Mouse (Mus musculus) forebrain, embryonic 12.5 days (tissue): ENCODE data around the gene Krtap2-4. TPM values are rescaled to one million over a fixed set of nuclear protein-coding genes. Genes with fewer than 3 reads are reported as not detected.
A peak's percentile ranks its signal among the peaks of the same experiment; 100 is the strongest.

Experiments used
- ATAC-seq: fragments of 200-750 bp; cut with Nextera tagmentation; 2 replicates; pipeline ENCODE4 v1.8.0; 2017; ENCODE audit warnings: moderate TSS enrichment; ENCODE audit not compliant: low FRiP score
- H3K27ac ChIP-seq: fragments of 300-500 bp; sonication (generic); 2 replicates; pipeline ENCODE4 v1.5.1; 2016; ENCODE audit warnings: mild to moderate bottlenecking
- H3K27me3 ChIP-seq: fragments of 300-500 bp; sonication (generic); 2 replicates; pipeline ENCODE4 v1.6.1; 2016; ENCODE audit warnings: mild to moderate bottlenecking
- H3K36me3 ChIP-seq: fragments of 300-500 bp; sonication (generic); replicated peaks from 2 replicates; pipeline ENCODE4 v1.6.1; 2016; ENCODE audit warnings: mild to moderate bottlenecking
- H3K4me1 ChIP-seq: fragments of 300-500 bp; sonication (generic); 2 replicates; pipeline ENCODE4 v1.6.1; 2016
- H3K4me2 ChIP-seq: fragments of 300-500 bp; sonication (generic); 2 replicates; pipeline ENCODE4 v1.6.1; 2016; ENCODE audit warnings: mild to moderate bottlenecking, moderate library complexity
- H3K4me3 ChIP-seq: fragments of 300-500 bp; sonication (generic); replicated peaks from 2 replicates; pipeline ENCODE4 v1.5.1; 2016; ENCODE audit warnings: mild to moderate bottlenecking
- H3K9ac ChIP-seq: fragments of 300-500 bp; sonication (generic); 2 replicates; pipeline ENCODE4 v1.6.1; 2016; ENCODE audit warnings: mild to moderate bottlenecking
- H3K9me3 ChIP-seq: fragments of 300-500 bp; sonication (generic); 2 replicates; pipeline ENCODE4 v1.6.1; 2016
- WGBS: fragments of 180-500 bp; shearing (Covaris S2); methylation state at CpG from one replicate; pipeline ENCODE4 v1.1.7; 2016; 5-methylcytosine and 5-hydroxymethylcytosine counted together
- polyA plus RNA-seq: library from polyadenylated mRNA; unstranded; fragments of >200 nt; fragmentation: Nextera tagmentation; extraction: Ambion mirVana; gene quantifications from 2 replicates; pipeline ENCODE4 v1.2.1, GENCODE M21; 2016

Gene Krtap2-4
- polyA plus RNA-seq, 1 experiment from 2014 or later, result not detected

DNA sequence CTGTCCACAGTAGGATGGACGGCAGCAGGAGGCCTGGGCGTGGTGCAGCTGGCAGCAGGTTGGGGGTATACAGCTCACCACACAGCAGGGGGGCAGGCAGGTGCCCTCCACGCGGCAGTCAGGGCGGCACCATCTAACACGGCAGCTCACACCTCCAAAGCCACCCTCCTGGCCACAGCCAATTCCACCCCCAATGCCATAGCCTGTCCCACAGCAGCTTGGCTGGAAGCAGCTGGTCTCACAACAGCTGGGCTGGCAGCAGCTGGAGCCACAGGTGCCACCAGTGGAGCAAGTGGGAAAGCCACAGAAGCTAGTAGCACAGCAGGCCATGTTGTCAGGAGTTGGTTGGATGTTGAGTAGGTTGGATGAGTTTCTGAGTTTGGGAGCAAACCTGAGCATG is 34.0 kb downstream of the Krtap2-4 start, which contains the start of gene Krtap1-5:
Krtap1-5 (minus strand) TSS at position 381 of the 400 bp plus-strand sequence.
- no peak for ATAC-seq
- Histone ChIP-seq H3K27ac (no peak within 1 kb of the TSS), H3K4me3 (no peak within 1 kb of the TSS), H3K27me3 (no peaks in the 10 kb centered on the region; the same call in 1 of the 2 replicates), H3K36me3 (no peaks in the 10 kb centered on the region), H3K9ac (no peak within 1 kb of the TSS), H3K4me2 (no peak within 1 kb of the TSS), H3K4me1 (no peaks in the 10 kb centered on the region), H3K9me3 (no peaks in the 10 kb centered on the region)
- 87% methylated on average over 6 of the region's 6 CpGs for WGBS

DNA sequence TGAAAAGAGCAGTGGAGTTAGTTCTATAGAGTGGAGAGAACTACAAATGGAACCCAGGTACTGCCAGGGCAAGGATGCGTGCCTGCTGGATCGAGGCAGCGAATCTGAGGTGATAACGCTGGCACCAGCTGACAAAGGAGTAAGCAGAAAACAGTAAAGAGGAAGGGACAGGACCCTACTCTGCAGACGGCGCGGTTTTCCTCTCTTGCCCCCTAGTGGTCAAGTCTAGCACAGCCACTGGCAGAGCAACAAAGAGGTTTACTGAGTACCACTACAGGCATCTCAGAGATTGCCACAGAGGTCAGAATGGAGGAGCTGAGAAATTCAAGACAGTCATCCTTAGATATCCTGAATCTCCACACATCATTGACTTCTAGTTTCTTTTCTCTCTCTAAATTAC is 40.5 kb downstream of the Krtap2-4 start:
- Histone ChIP-seq H3K9me3 (no peaks in the 10 kb centered on the region), H3K4me1 (no peaks in the 10 kb centered on the region), H3K27me3 (no peaks in the 10 kb centered on the region), H3K9ac (no peak overlapping the region), H3K36me3 (no peaks in the 10 kb centered on the region), H3K4me3 (no peak overlapping the region), H3K4me2 (peak overlapping the region; percentile 45), H3K27ac (no peak overlapping the region)
- WGBS, result 0% methylated on average over 7 of the region's 7 CpGs
- peak; percentile 81; the same call in 1 of the 2 replicates for ATAC-seq

DNA sequence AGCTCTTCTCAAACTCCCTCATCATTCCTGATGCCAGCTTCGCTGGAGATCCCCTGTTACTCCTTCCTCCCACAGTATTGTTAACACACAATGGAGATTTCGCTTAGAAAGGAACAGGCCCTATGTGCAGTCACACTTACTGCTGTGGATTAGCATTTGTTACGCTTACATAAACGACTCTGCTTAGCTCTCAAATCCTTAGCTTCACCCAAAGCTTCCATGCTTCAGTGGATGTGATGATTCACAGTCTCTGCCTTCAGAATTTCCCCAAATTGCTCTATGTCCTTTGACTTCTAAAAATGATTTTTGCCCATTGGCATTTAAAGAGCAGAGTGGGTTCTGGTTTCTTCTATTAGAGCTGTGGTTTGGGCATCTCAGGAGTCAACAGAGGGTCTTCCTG is 41.5 kb downstream of the Krtap2-4 start:
- no peaks in the 10 kb centered on the region for H3K36me3 ChIP-seq
- H3K4me3 ChIP-seq, result no peak overlapping the region
- H3K4me2 ChIP-seq, result no peak overlapping the region
- H3K27me3 ChIP-seq, result no peaks in the 10 kb centered on the region
- no peak overlapping the region for H3K27ac ChIP-seq
- no peaks in the 10 kb centered on the region for H3K9me3 ChIP-seq
- ATAC-seq, result no peak
- no peak overlapping the region for H3K9ac ChIP-seq
- WGBS, result 19% methylated on average over 4 of the region's 4 CpGs
- H3K4me1 ChIP-seq, result no peaks in the 10 kb centered on the region

DNA sequence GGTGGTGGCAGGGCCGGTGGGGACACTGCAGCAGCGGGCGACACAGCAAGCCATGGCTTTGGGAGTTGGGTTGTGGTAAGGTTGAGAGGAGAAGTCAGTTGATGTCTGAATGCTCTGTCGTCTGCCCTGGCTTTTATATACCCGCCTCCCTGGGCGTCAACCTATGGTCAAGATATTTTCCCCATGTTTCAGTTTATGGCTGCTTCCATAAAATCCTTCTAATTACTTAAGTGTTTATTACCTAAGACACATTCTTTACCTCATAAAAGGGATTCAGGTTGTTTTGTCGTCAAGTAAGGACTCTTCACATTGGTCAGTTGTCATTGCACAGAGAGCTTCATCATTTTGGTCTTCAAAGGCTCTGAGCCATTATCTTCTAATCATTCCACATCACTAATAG is 48.1 kb downstream of the Krtap2-4 start, which contains the start of gene Krtap3-1:
Krtap3-1 (minus strand) TSS at position 101 of the 400 bp plus-strand sequence.
- no peak for ATAC-seq

More for the DNA sequence above, 48.1 kb downstream of the Krtap2-4 start, which contains the start of gene Krtap3-1:
- Histone ChIP-seq H3K4me2 (no peak within 1 kb of the TSS), H3K9me3 (no peaks in the 10 kb centered on the region), H3K4me1 (no peaks in the 10 kb centered on the region), H3K9ac (no peak within 1 kb of the TSS), H3K27me3 (no peaks in the 10 kb centered on the region), H3K36me3 (no peaks in the 10 kb centered on the region), H3K27ac (no peak within 1 kb of the TSS), H3K4me3 (no peak within 1 kb of the TSS)
- WGBS, result 87% methylated on average over 7 of the region's 7 CpGs

Other genes starting within 250 kb of the Krtap2-4 start
- 0.38 and 0.40 TPM in 2 replicates for gene Krt28, start 239.9 kb downstream of the Krtap2-4 start, polyA plus RNA-seq
- 40.2 and 42.4 TPM in 2 replicates for gene Krt10, start 225.5 kb downstream of the Krtap2-4 start, polyA plus RNA-seq
- gene Krt12, start 192.6 kb downstream of the Krtap2-4 start, polyA plus RNA-seq, result not detected in 2 replicates
- gene Krt20, start 176.7 kb downstream of the Krtap2-4 start, polyA plus RNA-seq, result 0.15 TPM in 1 of 2 replicates, not detected in the other
- gene Krt23, start 121.7 kb downstream of the Krtap2-4 start, polyA plus RNA-seq, result 0.74 and 0.75 TPM in 2 replicates
- not detected in 2 replicates for gene Krt39, start 93.5 kb downstream of the Krtap2-4 start, polyA plus RNA-seq
- not detected in 2 replicates for gene Krt40, start 71.7 kb downstream of the Krtap2-4 start, polyA plus RNA-seq
- not detected in 2 replicates for gene Krtap3-3, start 64.0 kb downstream of the Krtap2-4 start, polyA plus RNA-seq
- not detected in 2 replicates for gene Krtap3-2, start 58.0 kb downstream of the Krtap2-4 start, polyA plus RNA-seq
- gene Gm11939, start 55.4 kb downstream of the Krtap2-4 start, polyA plus RNA-seq, result not detected in 2 replicates
- gene Krtap3-1, start 48.2 kb downstream of the Krtap2-4 start, polyA plus RNA-seq, result not detected in 2 replicates
- gene Krtap1-5, start 33.8 kb downstream of the Krtap2-4 start, polyA plus RNA-seq, result not detected in 2 replicates
- gene Krtap1-4, start 31.2 kb downstream of the Krtap2-4 start, polyA plus RNA-seq, result not detected in 2 replicates
- gene Krtap1-3, start 23.5 kb downstream of the Krtap2-4 start, polyA plus RNA-seq, result not detected in 2 replicates
- gene Krtap9-3, start 16.7 kb downstream of the Krtap2-4 start, polyA plus RNA-seq, result not detected in 2 replicates
- not detected in 2 replicates for gene Gm11938, start 11.5 kb downstream of the Krtap2-4 start, polyA plus RNA-seq
- not detected in 2 replicates for gene Gm11937, start 4.7 kb downstream of the Krtap2-4 start, polyA plus RNA-seq
- not detected in 2 replicates for gene Gm11562, start 5.6 kb upstream of the Krtap2-4 start, polyA plus RNA-seq
- not detected in 2 replicates for gene Krtap4-1, start 13.4 kb upstream of the Krtap2-4 start, polyA plus RNA-seq
- not detected in 2 replicates for gene Krtap4-2, start 20.2 kb upstream of the Krtap2-4 start, polyA plus RNA-seq
- not detected in 2 replicates for gene Krtap4-7, start 29.2 kb upstream of the Krtap2-4 start, polyA plus RNA-seq
- gene Gm11555, start 35.4 kb upstream of the Krtap2-4 start, polyA plus RNA-seq, result not detected in 2 replicates
- gene Gm11563, start 44.1 kb upstream of the Krtap2-4 start, polyA plus RNA-seq, result not detected in 2 replicates
- not detected in 2 replicates for gene Krtap4-6, start 51.1 kb upstream of the Krtap2-4 start, polyA plus RNA-seq
- gene Gm14190, start 75.9 kb upstream of the Krtap2-4 start, polyA plus RNA-seq, result not detected in 2 replicates
- not detected in 2 replicates for gene Gm14180, start 119.4 kb upstream of the Krtap2-4 start, polyA plus RNA-seq
- not detected in 2 replicates for gene Gm11595, start 158.1 kb upstream of the Krtap2-4 start, polyA plus RNA-seq
- gene Krtap4-8, start 165.9 kb upstream of the Krtap2-4 start, polyA plus RNA-seq, result not detected in 2 replicates
- not detected in 2 replicates for gene Krtap4-9, start 170.4 kb upstream of the Krtap2-4 start, polyA plus RNA-seq
- not detected in 2 replicates for gene Gm11596, start 178.6 kb upstream of the Krtap2-4 start, polyA plus RNA-seq
- gene Gm11569, start 184.1 kb upstream of the Krtap2-4 start, polyA plus RNA-seq, result not detected in 2 replicates
- gene Gm11554, start 189.6 kb upstream of the Krtap2-4 start, polyA plus RNA-seq, result not detected in 2 replicates
- not detected in 2 replicates for gene Krtap4-13, start 195.0 kb upstream of the Krtap2-4 start, polyA plus RNA-seq
- gene Gm11564, start 200.8 kb upstream of the Krtap2-4 start, polyA plus RNA-seq, result not detected in 2 replicates
- gene 2300003K06Rik, start 223.2 kb upstream of the Krtap2-4 start, polyA plus RNA-seq, result not detected in 2 replicates
- not detected in 2 replicates for gene Krtap4-16, start 236.8 kb upstream of the Krtap2-4 start, polyA plus RNA-seq
- not detected in 2 replicates for gene Gm11568, start 243.1 kb upstream of the Krtap2-4 start, polyA plus RNA-seq
- not detected in 2 replicates for gene Gm11559, start 249.6 kb upstream of the Krtap2-4 start, polyA plus RNA-seq